11 mouse cellular contexts compared by ENCODE assay signal in genomic region chr8:120049949-120050348, GRCm38 (mm10).
DNase-seq lines count a peak whose midpoint lies in the region.
"Had no signal": no experiment of that assay in that cellular context is flagged by ENCODE, and none has a peak within 500 bp of the region (broad histone marks: within the 10 kb centered on the region; RNA-seq: fewer than 3 reads in every experiment).

No protein-coding gene starts in this region.

- DNase-seq in lung, postnatal 36 days, result peak; percentile 26
- DNase-seq in lung, postnatal 14 days, result no peak
- DNase-seq in forelimb bud, embryonic 11.5 days (ENCODE audit: low read depth, low spot score), result peak; percentile 14
- peak; percentile 32 for DNase-seq in naive thymus-derived CD4-positive, alpha-beta T cell, adult 2 months (ENCODE audit: low read depth)
- peak; percentile 73 for DNase-seq in thymus, postnatal 4 days
- no peak for DNase-seq in cerebellum, adult 9-10 months
- DNase-seq in embryo, embryonic 10 days (ENCODE audit: low spot score), result no peak
- DNase-seq in kidney, adult 18-20 months, result no peak
- DNase-seq: gastrocnemius, postnatal 10 days; kidney, adult 8-10 months; retina, postnatal 1 day had no signal

Comparison
In these comparisons a context has a peak if more than half of its experiments do, and no peak if none do; other contexts are left out.
1. DNase-seq: peak in lung, postnatal 36 days (single experiment), forelimb bud, embryonic 11.5 days (single experiment), naive thymus-derived CD4-positive, alpha-beta T cell, adult 2 months (single experiment) and thymus, postnatal 4 days (single experiment); none in lung, postnatal 14 days (single experiment), cerebellum, adult 9-10 months (single experiment), embryo, embryonic 10 days (single experiment) and kidney, adult 18-20 months (single experiment).